Mouse (Mus musculus) thymus, adult 2 months (tissue): ENCODE data around the gene Il17rd.

Experiments
- CTCF ChIP-seq: fragments of 200-500 bp; IDR thresholded peaks from 2 replicates; pipeline ENCODE4 v1.5.1; 2012; ENCODE audit warnings: mild to moderate bottlenecking, control low read depth, low read length, moderate library complexity, borderline replicate concordance; ENCODE audit not compliant: control insufficient read depth, poor library complexity, insufficient read depth; ENCODE audit errors: extremely low read depth
- POLR2A ChIP-seq: fragments of 200-500 bp; IDR thresholded peaks from 2 replicates; pipeline ENCODE4 v1.6.1; 2012; ENCODE audit warnings: mild to moderate bottlenecking, low read length, control low read depth, moderate library complexity; ENCODE audit not compliant: control insufficient read depth, poor library complexity, insufficient read depth; ENCODE audit errors: extremely low read depth

DNA sequence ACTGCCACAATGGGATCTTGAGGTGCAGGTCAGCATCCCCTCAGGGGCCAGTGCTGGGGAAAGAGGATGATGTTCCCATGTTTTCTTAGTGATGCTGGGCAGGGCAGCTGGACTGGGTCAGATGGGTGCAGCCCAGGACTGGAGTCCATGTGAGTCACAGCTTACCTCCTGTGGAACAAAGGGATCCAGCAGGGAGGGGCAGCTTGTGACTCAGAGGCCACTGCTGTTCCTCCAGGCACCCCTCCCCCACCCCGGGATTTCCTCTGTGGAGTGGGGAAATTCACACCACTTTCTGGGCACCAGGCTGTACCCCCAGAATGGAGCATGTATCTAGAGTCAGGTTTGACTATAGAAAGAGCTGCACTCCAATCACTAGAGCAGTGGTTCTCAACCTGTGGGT, 92.8 kb downstream of the Il17rd start:
- no peak for TF ChIP-seq CTCF
- no peak for TF ChIP-seq POLR2A
